Mouse (Mus musculus) bone marrow macrophage, adult 2 months (primary cell): ENCODE results near the gene Hcn2.
A peak's percentile ranks its signal among the peaks of the same experiment; 100 is the strongest.

Experiments used
- CTCF ChIP-seq: IDR thresholded peaks from 2 replicates; pipeline ENCODE4 v1.5.1; 2012; ENCODE audit warnings: low read depth, mild to moderate bottlenecking, low read length, moderate library complexity
- POLR2A ChIP-seq: IDR thresholded peaks from 2 replicates; pipeline ENCODE4 v1.6.1; 2012; ENCODE audit warnings: mild to moderate bottlenecking, low read depth, low read length, borderline replicate concordance

DNA sequence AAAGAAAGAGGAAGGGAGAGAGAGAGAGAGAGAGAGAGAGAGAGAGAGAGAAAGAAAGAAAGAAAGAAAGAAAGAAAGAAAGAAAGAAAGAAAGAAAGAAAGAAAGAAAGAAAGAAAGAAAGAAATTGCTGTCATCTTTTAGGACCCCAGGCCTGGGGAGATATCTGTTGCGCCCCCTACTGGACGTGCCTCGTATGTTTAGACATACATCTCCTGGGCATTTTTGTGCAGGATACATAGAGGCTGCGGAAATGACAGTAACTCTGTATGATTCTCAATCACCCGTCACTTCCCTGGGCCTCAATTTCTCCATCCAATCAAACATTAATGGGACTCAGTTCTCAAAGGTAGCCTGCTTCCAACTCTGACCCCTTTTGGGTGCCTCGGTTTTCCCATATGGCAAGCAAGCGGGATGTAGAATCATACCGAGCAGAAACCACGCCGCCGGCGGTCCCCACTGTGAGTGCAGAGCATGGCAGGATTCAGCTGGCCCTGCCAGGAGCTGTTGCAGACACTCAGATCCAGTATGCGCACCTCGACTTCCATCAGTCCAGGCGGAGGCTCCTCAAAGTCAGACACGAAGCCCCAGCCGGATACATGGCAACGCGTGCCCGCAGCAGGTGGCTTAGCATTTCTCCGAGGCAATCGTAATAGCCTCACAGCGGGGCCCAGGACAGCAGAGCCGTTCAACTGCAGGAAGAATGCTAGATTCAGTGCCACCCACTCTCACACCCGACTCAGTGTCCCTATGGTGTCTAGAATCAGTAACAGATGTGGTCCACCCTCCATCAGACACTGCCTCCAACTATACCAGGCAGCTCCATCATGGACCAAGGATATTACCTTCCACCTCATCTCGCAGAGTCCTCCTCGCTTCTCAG lies 67.7 kb downstream of the Hcn2 start:
- TF ChIP-seq CTCF (peak; percentile 20; the same call in 1 of the 2 replicates), POLR2A (no peak)
